Mouse (Mus musculus): ENCODE data around the gene G430095P16Rik.

G430095P16Rik gene

GRCm38 (mm10) chr8:84740895-84741843 is 18.4 kb downstream of the G430095P16Rik start:
- in situ Hi-C loops (cut with MboI, MseI), result no loop called here

GRCm38 (mm10) chr8:84742171-84743053 is 19.6 kb downstream of the G430095P16Rik start:
- in situ Hi-C loops (cut with MboI, MseI), result no loop called here

- in situ Hi-C loops (cut with MboI, MseI), result no loop called here
Measured at GRCm38 (mm10) chr8:84743054-84743415, 20.2 kb downstream of the G430095P16Rik start.

- in situ Hi-C loops (cut with MboI, MseI), result no loop called here
Measured at GRCm38 (mm10) chr8:84743517-84744420, 21.0 kb downstream of the G430095P16Rik start.

- in situ Hi-C loops (cut with MboI, MseI), result no loop called here
Measured at GRCm38 (mm10) chr8:84745032-84745925, 22.5 kb downstream of the G430095P16Rik start.

- in situ Hi-C loops (cut with MboI, MseI), result no loop called here
Measured at GRCm38 (mm10) chr8:84749519-84749918, 26.7 kb downstream of the G430095P16Rik start.

GRCm38 (mm10) chr8:84752734-84753582 is 30.2 kb downstream of the G430095P16Rik start:
- in situ Hi-C loops (cut with MboI, MseI), result loop anchor here (5.0 kb wide), 1 partner anchor 41 kb away; no protein-coding TSS in a partner anchor

GRCm38 (mm10) chr8:84757501-84757900 is 34.7 kb downstream of the G430095P16Rik start:
- in situ Hi-C loops (cut with MboI, MseI), result no loop called here

- in situ Hi-C loops (cut with MboI, MseI), result no loop called here
Measured at GRCm38 (mm10) chr8:84758308-84758707, 35.5 kb downstream of the G430095P16Rik start.

GRCm38 (mm10) chr8:84759126-84759525 is 36.3 kb downstream of the G430095P16Rik start:
- in situ Hi-C loops (cut with MboI, MseI), result no loop called here

- in situ Hi-C loops (cut with MboI, MseI), result no loop called here
Measured at GRCm38 (mm10) chr8:84759718-84760117, 36.9 kb downstream of the G430095P16Rik start.

GRCm38 (mm10) chr8:84760405-84760805 is 37.6 kb downstream of the G430095P16Rik start:
- in situ Hi-C loops (cut with MboI, MseI), result no loop called here

- in situ Hi-C loops (cut with MboI, MseI), result no loop called here
Measured at GRCm38 (mm10) chr8:84760901-84761300, 38.1 kb downstream of the G430095P16Rik start.

GRCm38 (mm10) chr8:84764100-84764499 is 41.3 kb downstream of the G430095P16Rik start:
- in situ Hi-C loops (cut with MboI, MseI), result no loop called here

- in situ Hi-C loops (cut with MboI, MseI), result no loop called here
Measured at GRCm38 (mm10) chr8:84764870-84765495, 42.2 kb downstream of the G430095P16Rik start.

GRCm38 (mm10) chr8:84765629-84766028 is 42.8 kb downstream of the G430095P16Rik start:
- in situ Hi-C loops (cut with MboI, MseI), result no loop called here

- in situ Hi-C loops (cut with MboI, MseI), result no loop called here
Measured at GRCm38 (mm10) chr8:84766422-84766821, 43.6 kb downstream of the G430095P16Rik start.

GRCm38 (mm10) chr8:84767221-84767620 is 44.4 kb downstream of the G430095P16Rik start:
- in situ Hi-C loops (cut with MboI, MseI), result no loop called here
